Mouse (Mus musculus): ENCODE results near the gene 1700030K09Rik. TPM values are rescaled to one million over a fixed set of nuclear protein-coding genes. Genes with fewer than 3 reads are reported as not detected.

1700030K09Rik gene
- polyA plus RNA-seq, 1 experiment from 2014 or later = 14.4 TPM

DNA sequence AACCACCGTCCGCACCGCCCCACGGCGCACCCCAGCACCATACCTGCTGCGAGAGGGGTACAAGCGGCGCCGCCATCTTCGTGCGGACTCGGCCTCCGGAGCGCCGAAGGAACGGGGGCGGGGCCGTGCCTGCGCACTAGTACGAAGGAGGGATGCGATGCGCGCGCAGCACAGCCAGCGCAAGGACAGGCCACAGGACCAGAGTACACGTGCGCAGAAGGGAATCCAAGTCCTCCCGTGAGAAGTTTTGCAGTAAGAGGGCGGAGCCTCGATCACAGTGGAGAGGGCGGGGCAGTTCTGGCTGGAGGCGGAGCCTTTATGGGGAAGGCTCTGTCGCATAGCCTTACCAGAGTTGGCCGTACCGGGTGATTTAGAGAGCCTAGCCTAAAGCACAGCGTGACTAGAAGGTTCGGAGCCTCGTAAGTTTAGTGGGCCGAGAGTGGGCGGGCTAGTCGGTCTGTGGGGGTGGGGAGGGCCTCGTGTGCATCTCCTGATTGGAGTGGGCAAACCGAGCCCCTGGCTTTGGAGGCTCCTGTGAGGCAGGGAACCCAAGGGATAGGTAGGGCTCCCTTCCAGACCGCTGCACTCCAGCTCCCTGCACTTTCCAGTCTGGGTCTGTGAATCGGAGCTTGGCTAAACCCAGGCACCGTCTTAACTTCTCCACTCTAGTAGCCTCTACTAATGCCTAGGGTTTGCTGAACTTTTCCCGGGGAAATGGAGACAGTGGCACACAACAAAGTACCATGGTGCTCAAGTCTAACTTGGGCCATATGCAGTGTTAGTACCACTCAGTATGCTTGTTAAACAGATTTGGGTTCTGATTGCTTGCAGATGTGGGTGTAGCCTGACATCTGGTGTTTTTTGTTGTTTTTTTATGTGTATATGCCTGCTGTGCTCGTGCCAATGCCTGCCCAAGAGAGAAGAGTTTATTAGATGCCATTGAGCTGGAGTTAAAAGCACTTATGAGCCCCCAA is 22.0 kb upstream of the 1700030K09Rik start, which contains the start of gene Eps15l1:
Eps15l1 (minus strand) TSS at position 99 of the 974 bp plus-strand sequence.
- DNase-seq (ENCODE audit: low spot score) (peak; percentile 97), ATAC-seq (ENCODE audit: low FRiP score) (peak; percentile 98)
- H3K9ac ChIP-seq = peak within 1 kb of the TSS; percentile 86
- no peaks in the 10 kb centered on the region for H3K27me3 ChIP-seq (ENCODE audit: control insufficient read depth, insufficient read depth, low read length)
- peaks cover 5% of the 10 kb centered on the region; the same call in 1 of the 2 replicates for H3K36me3 ChIP-seq (replicated peaks; ENCODE audit: control insufficient read depth, insufficient read depth)
- peak within 1 kb of the TSS; percentile 68 for H3K4me2 ChIP-seq (replicated peaks)
- WGBS = 1% methylated on average over 48 of the region's 48 CpGs
- H3K4me1 ChIP-seq (replicated peaks; ENCODE audit: control insufficient read depth, insufficient read depth, low read length) = peaks cover 28% of the 10 kb centered on the region
- H3K9me3 ChIP-seq (ENCODE audit: control insufficient read depth, low read length) = no peaks in the 10 kb centered on the region
- peak within 1 kb of the TSS; percentile 86 for H3K27ac ChIP-seq
- H3K4me3 ChIP-seq (replicated peaks; ENCODE audit: low read length) = peak within 1 kb of the TSS; percentile 72

DNA sequence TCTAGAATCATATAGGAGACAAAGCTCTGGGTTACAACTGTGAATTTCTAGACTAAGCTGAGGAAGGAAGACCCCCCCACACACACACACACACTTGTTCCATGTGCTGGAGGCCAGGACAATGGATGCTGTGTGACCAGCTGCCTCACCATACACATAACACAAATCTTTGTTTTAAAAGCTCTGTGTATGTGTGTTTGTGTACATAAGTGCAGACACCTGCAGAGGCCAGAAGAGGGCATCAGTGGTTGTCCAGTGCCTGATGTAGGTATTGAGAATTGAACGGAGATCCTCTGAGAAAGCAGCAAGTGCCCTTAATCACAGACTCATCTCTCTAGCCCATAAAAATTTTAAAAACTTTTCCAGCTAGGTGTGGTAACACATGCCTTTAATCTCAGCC is 20.8 kb upstream of the 1700030K09Rik start:
- H3K4me2 ChIP-seq (replicated peaks) = no peak overlapping the region
- DNase-seq (ENCODE audit: low spot score) = no peak
- 61% methylated on average over 1 of the region's 1 CpGs for WGBS

DNA sequence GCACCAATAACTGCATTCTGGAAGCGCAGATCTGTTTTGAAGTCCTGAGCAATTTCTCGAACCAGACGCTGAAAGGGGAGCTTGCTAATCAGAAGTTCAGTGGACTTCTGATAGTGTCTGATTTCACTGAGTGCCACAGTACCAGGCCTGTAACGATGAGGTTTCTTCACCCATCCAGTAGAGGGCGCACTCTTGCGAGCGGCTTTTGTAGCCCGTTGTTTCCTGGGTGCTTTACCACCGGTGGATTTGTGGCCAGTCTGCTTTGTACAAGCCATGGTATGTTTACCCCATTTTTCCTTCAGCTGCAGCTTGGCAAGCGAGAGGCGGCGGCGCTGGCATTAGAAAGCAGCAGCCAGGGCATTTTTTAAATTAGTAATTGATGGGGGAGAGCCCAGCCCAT is 14.0 kb upstream of the 1700030K09Rik start:
- DNase-seq (ENCODE audit: low spot score) (no peak), ATAC-seq (ENCODE audit: low FRiP score) (no peak)
- H3K4me1 ChIP-seq (replicated peaks; ENCODE audit: control insufficient read depth, insufficient read depth, low read length) = no peaks in the 10 kb centered on the region
- H3K4me3 ChIP-seq (replicated peaks; ENCODE audit: low read length) = no peak overlapping the region
- no peak overlapping the region for H3K9ac ChIP-seq
- H3K4me2 ChIP-seq (replicated peaks) = no peak overlapping the region
- no peak overlapping the region for H3K27ac ChIP-seq
- H3K9me3 ChIP-seq (ENCODE audit: control insufficient read depth, low read length) = no peaks in the 10 kb centered on the region
- WGBS = 54% methylated on average over 13 of the region's 13 CpGs
- no peaks in the 10 kb centered on the region for H3K36me3 ChIP-seq (replicated peaks; ENCODE audit: control insufficient read depth, insufficient read depth)
- H3K27me3 ChIP-seq (ENCODE audit: control insufficient read depth, insufficient read depth, low read length) = no peaks in the 10 kb centered on the region

More for the DNA sequence above, 20.8 kb upstream of the 1700030K09Rik start:
- ATAC-seq (ENCODE audit: low FRiP score) = no peak
- H3K4me3 ChIP-seq (replicated peaks; ENCODE audit: low read length) = no peak overlapping the region
- no peak overlapping the region for H3K9ac ChIP-seq
- no peaks in the 10 kb centered on the region for H3K9me3 ChIP-seq (ENCODE audit: control insufficient read depth, low read length)
- no peak overlapping the region for H3K27ac ChIP-seq
- peaks cover 26% of the 10 kb centered on the region for H3K4me1 ChIP-seq (replicated peaks; ENCODE audit: control insufficient read depth, insufficient read depth, low read length)
- H3K27me3 ChIP-seq (ENCODE audit: control insufficient read depth, insufficient read depth, low read length) = no peaks in the 10 kb centered on the region
- H3K36me3 ChIP-seq (replicated peaks; ENCODE audit: control insufficient read depth, insufficient read depth) = peaks cover 5% of the 10 kb centered on the region; the same call in 1 of the 2 replicates

DNA sequence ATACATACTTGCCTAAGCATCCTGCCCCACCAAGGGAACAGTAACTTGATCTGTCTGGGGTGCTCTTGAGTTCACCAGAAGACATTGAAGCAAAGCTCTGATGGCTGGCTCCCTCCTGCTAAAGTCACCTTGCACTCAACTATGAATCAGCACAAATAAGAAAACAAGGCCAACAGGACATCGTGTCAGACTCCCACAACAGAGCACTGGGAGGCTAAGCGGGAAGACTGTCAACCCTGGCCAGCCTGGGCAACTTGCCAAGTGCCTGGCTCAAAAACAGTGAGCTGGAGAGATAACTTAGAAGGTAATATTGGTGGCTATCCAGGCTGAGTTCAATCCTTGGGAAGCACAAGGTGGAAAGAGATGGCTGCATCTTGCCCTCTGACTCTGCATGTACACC is 8.7 kb upstream of the 1700030K09Rik start:
- no peak overlapping the region for H3K27ac ChIP-seq
- ATAC-seq (ENCODE audit: low FRiP score) (no peak), DNase-seq (ENCODE audit: low spot score) (no peak)
- no peak overlapping the region for H3K9ac ChIP-seq
- H3K4me1 ChIP-seq (replicated peaks; ENCODE audit: control insufficient read depth, insufficient read depth, low read length) = no peaks in the 10 kb centered on the region
- H3K36me3 ChIP-seq (replicated peaks; ENCODE audit: control insufficient read depth, insufficient read depth) = no peaks in the 10 kb centered on the region
- no peak overlapping the region for H3K4me3 ChIP-seq (replicated peaks; ENCODE audit: low read length)
- 42% methylated on average over 2 of the region's 2 CpGs for WGBS
- no peaks in the 10 kb centered on the region for H3K27me3 ChIP-seq (ENCODE audit: control insufficient read depth, insufficient read depth, low read length)
- no peaks in the 10 kb centered on the region for H3K9me3 ChIP-seq (ENCODE audit: control insufficient read depth, low read length)
- no peak overlapping the region for H3K4me2 ChIP-seq (replicated peaks)

DNA sequence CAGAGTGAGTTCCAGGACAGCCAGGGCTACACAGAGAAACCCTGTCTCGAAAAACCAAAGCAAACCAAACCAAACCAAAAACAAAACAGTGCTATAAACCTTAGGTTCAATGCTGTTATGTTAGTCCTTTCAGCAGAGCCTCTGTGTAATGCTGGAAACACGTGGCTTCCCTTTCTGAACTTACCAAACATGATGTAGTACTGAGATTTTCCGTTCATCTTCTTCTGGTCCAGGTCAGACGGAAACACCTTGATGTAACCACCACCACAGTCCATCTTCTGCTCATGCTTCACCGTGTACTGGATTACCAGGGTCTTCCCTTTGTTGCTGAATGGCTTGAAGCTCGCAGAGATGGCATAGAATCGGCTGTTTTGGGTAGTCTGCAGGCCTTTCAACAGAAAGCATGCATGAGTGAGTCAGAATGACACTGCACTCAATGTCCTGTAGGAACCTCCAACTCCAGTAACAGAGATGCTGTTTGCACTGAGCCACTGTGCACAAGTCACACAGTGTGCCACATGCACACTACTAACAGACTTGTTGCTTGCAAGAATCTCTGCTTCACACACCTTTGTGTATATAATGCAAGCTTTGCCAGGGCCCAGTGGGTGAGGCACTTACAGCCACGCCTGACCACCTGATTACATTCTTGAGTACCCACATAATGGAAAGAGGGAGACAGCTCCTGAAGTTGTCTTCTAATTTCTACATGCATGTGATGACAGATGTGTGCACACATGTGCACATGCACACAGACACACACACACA is 5.2 kb upstream of the 1700030K09Rik start:
- no peak overlapping the region for H3K9ac ChIP-seq
- no peaks in the 10 kb centered on the region for H3K9me3 ChIP-seq (ENCODE audit: control insufficient read depth, low read length)
- H3K27ac ChIP-seq = no peak overlapping the region
- 61% methylated on average over 8 of the region's 8 CpGs for WGBS
- H3K36me3 ChIP-seq (replicated peaks; ENCODE audit: control insufficient read depth, insufficient read depth) = no peaks in the 10 kb centered on the region
- no peak overlapping the region for H3K4me3 ChIP-seq (replicated peaks; ENCODE audit: low read length)
- H3K4me2 ChIP-seq (replicated peaks) = no peak overlapping the region
- DNase-seq (ENCODE audit: low spot score) = no peak
- no peaks in the 10 kb centered on the region for H3K27me3 ChIP-seq (ENCODE audit: control insufficient read depth, insufficient read depth, low read length)
- no peak for ATAC-seq (ENCODE audit: low FRiP score)
- no peaks in the 10 kb centered on the region for H3K4me1 ChIP-seq (replicated peaks; ENCODE audit: control insufficient read depth, insufficient read depth, low read length)

DNA sequence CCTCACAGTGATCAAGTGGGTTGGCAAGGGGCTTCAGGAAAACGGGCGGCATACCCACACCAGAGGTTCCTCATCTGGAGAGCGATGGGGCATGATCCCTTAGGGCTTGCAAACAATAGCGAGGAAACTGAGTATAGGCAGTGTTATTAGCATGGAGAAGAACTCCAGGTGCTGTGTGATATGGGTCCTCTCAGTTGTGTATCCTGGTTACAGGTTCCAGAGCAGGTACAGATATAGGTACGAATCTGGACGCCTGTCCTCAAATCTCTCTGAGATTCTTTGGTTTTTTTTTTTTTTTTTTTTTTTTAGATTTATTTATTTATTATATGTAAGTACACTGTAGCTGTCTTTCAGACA is 292 bp downstream of the 1700030K09Rik start:
- no peaks in the 10 kb centered on the region for H3K27me3 ChIP-seq (ENCODE audit: control insufficient read depth, insufficient read depth, low read length)
- no peak for DNase-seq (ENCODE audit: low spot score)
- H3K4me1 ChIP-seq (replicated peaks; ENCODE audit: control insufficient read depth, insufficient read depth, low read length) = 0 out of 2 replicates have a peak, but pooled peaks cover 5% of the 10 kb centered on the region
- no peaks in the 10 kb centered on the region for H3K9me3 ChIP-seq (ENCODE audit: control insufficient read depth, low read length)
- peaks cover 7% of the 10 kb centered on the region for H3K36me3 ChIP-seq (replicated peaks; ENCODE audit: control insufficient read depth, insufficient read depth)
- 36% methylated on average over 6 of the region's 6 CpGs for WGBS
- no peak for ATAC-seq (ENCODE audit: low FRiP score)
- H3K4me2 ChIP-seq (replicated peaks) = peak overlapping the region; percentile 67
- peak overlapping the region; percentile 76 for H3K9ac ChIP-seq
- peak overlapping the region; percentile 53; the same call in 1 of the 2 replicates for H3K27ac ChIP-seq
- peak overlapping the region; percentile 42 for H3K4me3 ChIP-seq (replicated peaks; ENCODE audit: low read length)

DNA sequence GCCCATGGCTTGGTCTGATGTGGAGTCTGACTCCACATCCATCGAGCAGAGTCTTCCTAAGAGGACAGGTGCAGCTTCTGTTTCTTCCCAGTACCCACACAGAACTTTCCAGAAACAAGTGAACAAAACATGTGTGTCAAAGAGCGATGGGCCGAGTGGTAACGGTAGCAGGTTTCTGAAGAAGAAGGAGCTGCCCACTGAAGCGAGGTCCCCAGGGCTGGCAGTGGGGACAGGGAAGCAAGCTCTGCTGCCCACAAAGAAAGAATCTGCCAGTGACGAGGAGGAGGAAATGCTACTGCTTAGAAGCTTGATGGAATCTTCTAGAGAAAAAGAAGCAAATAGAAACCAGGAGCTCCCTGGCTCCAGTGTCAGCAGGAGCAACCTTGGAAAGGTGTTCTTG is 1.4 kb downstream of the 1700030K09Rik start:
- no peak overlapping the region for H3K9ac ChIP-seq
- H3K36me3 ChIP-seq (replicated peaks; ENCODE audit: control insufficient read depth, insufficient read depth) = peaks cover 18% of the 10 kb centered on the region
- H3K4me1 ChIP-seq (replicated peaks; ENCODE audit: control insufficient read depth, insufficient read depth, low read length) = 0 out of 2 replicates have a peak, but pooled peaks cover 5% of the 10 kb centered on the region
- H3K9me3 ChIP-seq (ENCODE audit: control insufficient read depth, low read length) = no peaks in the 10 kb centered on the region
- ATAC-seq (ENCODE audit: low FRiP score) (no peak), DNase-seq (ENCODE audit: low spot score) (no peak)
- no peak overlapping the region for H3K4me3 ChIP-seq (replicated peaks; ENCODE audit: low read length)
- no peak overlapping the region for H3K4me2 ChIP-seq (replicated peaks)
- H3K27ac ChIP-seq = no peak overlapping the region
- no peaks in the 10 kb centered on the region for H3K27me3 ChIP-seq (ENCODE audit: control insufficient read depth, insufficient read depth, low read length)
- WGBS = 91% methylated on average over 6 of the region's 6 CpGs

DNA sequence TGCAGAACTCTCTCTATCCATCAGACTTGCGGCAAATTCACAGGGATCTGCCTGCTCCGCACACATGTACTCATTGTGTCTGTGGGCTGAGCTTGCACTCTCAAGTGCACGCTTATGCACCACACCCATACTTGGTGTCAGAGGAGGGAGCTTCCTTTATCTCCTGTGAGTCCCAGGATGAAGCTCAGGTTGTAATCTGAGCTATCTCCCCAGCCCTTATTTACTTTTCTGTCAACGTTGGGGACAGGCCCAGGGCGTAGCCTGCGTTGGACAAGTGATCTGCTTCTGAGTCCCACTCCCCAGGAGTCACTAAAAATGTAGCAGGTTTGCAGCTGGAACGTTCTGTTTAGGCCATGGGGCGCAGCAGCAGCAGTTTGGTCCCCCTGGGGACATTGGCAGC is 7.8 kb downstream of the 1700030K09Rik start:
- H3K9ac ChIP-seq = no peak overlapping the region
- ATAC-seq (ENCODE audit: low FRiP score) (no peak), DNase-seq (ENCODE audit: low spot score) (no peak)
- no peaks in the 10 kb centered on the region for H3K4me1 ChIP-seq (replicated peaks; ENCODE audit: control insufficient read depth, insufficient read depth, low read length)
- 89% methylated on average over 8 of the region's 8 CpGs for WGBS
- no peaks in the 10 kb centered on the region for H3K27me3 ChIP-seq (ENCODE audit: control insufficient read depth, insufficient read depth, low read length)
- no peak overlapping the region for H3K4me2 ChIP-seq (replicated peaks)
- H3K36me3 ChIP-seq (replicated peaks; ENCODE audit: control insufficient read depth, insufficient read depth) = peaks cover 72% of the 10 kb centered on the region
- no peak overlapping the region for H3K4me3 ChIP-seq (replicated peaks; ENCODE audit: low read length)
- H3K9me3 ChIP-seq (ENCODE audit: control insufficient read depth, low read length) = no peaks in the 10 kb centered on the region
- H3K27ac ChIP-seq = no peak overlapping the region

DNA sequence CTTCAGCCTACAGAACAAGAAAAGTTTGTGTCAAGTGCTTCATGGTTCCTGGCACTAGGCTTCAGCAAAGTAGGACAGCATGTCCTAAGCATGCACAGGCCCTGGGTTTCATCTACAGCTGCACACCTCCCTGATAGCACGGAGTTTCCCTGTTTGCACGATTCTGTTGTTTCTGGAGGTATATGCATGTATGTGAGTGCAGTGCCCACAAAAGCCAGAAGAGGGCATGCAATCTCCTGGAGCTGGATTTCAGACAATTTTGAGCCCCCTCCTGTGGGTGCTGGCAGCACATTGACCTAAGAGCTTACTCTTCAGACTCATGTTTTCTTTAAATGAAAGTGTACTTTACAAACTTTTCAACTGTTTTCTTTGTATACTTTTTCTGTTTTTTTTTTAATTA is 10.2 kb downstream of the 1700030K09Rik start:
- Histone ChIP-seq H3K27ac (no peak overlapping the region), H3K27me3 (ENCODE audit: control insufficient read depth, insufficient read depth, low read length) (no peaks in the 10 kb centered on the region), H3K4me3 (replicated peaks; ENCODE audit: low read length) (no peak overlapping the region), H3K9me3 (ENCODE audit: control insufficient read depth, low read length) (no peaks in the 10 kb centered on the region), H3K9ac (no peak overlapping the region), H3K36me3 (replicated peaks; ENCODE audit: control insufficient read depth, insufficient read depth) (peaks cover 75% of the 10 kb centered on the region), H3K4me2 (replicated peaks) (no peak overlapping the region), H3K4me1 (replicated peaks; ENCODE audit: control insufficient read depth, insufficient read depth, low read length) (no peaks in the 10 kb centered on the region)
- 97% methylated on average over 2 of the region's 2 CpGs for WGBS
- no peak for ATAC-seq (ENCODE audit: low FRiP score)
- no peak for DNase-seq (ENCODE audit: low spot score)
